Mouse (Mus musculus): ENCODE results near the gene Gm960.

Gene Gm960

GRCm38 (mm10) chr19:4712156-4712780 lies 13.8 kb upstream of the Gm960 start:
- no peak for DNase-seq (ENCODE audit: low read depth, low spot score)

GRCm38 (mm10) chr19:4711601-4712155 lies 13.2 kb upstream of the Gm960 start:
- no peak for DNase-seq (ENCODE audit: low read depth, low spot score)

GRCm38 (mm10) chr19:4711098-4711600 lies 12.7 kb upstream of the Gm960 start, which contains the start of gene Sptbn2:
Sptbn2 (plus strand) TSS chr19:4711167.
- no peak for DNase-seq (ENCODE audit: low read depth, low spot score)

DNA sequence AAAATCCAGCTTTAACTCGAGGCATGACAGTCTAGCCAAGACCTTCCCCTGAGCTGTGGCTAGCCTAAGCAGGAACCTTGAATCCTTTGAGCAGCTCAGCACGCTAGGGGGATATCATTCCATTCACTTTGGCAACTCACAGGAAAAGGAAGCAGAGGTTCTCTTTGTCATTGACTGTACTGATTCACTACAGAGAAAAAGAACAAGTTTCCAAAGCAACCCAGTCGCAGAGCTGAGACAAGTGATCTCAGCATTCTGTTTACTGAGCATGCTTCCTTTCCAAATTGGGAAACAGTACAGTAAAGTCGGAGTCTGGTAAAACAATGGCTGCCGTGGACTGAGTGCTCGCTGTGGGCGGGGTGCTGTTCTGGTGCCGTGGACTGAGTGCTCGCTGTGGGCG lies 10.3 kb upstream of the Gm960 start:
- DNase-seq (ENCODE audit: low read depth, low spot score), result no peak

DNA sequence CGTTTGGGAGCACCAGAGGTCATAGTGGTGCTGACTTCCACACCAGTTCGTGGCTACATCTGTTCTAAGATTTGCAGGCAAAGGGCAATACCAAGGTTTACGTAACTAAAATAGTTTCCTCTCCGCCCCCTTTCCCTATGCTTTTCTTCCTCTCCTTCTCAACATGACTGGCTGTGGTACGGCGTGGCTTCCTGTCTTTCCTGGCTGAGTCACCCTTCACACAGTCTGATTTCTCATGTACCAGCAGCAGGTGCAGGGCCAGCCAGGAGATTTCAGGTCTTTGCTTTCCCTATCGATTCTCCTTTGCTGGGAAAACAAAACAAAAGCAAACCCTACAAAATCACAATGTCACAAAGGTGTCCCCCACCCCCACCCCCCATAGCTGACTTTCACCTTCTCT lies 2.8 kb upstream of the Gm960 start:
- DNase-seq (ENCODE audit: low read depth, low spot score), result no peak

DNA sequence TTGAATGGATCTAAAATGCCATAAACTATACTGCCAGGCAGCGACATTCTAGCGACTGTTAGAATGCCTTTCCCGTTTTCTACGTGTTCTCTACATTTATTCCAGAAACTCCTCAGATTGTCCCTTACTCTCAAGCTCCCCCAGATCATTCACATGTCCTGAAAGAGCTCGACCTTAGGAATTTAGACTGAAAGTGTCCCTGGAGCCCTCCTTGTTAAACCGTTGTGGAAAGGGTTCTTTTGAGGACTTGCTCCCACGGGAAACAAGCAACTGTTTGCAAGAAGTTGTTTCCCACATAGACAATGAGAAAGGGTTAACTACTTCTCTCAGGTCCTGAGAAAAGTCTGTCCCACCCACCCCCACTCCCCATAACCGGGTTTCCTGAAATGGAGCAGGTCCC lies 2.2 kb upstream of the Gm960 start:
- no peak for DNase-seq (ENCODE audit: low read depth, low spot score)

DNA sequence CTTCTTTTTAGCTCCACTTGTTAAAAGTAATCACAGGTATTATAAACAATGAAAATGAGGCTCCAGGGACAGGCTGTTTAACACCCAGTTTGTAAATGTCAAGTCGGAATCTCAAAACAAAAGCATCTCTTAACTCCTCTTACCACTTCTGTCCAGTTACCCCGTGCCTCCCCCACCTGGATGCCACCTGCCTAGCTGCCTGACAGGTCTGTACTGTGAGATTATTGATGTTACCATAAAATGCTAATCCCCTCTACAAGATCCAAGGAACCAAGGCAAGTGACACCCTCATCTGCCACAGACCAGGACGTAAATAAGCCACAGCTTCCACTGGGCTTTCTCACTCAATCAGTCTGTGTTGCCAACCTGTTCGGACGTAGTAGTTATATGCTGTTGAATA lies 1.4 kb upstream of the Gm960 start:
- DNase-seq (ENCODE audit: low read depth, low spot score), result no peak

DNA sequence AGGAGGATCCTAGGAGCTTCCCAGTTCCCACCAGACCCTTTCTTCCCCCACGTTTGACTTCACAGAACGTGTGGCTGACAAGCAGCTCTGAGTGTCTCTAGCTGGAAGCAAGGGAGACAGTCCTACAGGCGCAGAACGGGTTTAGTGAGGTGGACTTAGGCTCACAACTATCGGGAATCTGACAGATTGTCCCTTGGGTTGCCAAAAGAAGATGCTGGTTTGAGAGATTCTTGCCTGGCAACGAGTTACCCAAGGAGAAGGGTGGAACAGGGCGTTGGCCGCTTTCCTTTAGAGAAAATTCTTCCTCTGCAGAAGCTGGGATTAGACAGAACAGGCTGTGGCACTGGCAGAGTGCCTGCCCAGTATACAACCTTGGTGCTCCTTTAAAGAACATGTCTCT lies 388 bp upstream of the Gm960 start:
- no peak for DNase-seq (ENCODE audit: low read depth, low spot score)

GRCm38 (mm10) chr19:4697721-4698120 lies 747 bp downstream of the Gm960 start:
- no peak for DNase-seq (ENCODE audit: low read depth, low spot score)

DNA sequence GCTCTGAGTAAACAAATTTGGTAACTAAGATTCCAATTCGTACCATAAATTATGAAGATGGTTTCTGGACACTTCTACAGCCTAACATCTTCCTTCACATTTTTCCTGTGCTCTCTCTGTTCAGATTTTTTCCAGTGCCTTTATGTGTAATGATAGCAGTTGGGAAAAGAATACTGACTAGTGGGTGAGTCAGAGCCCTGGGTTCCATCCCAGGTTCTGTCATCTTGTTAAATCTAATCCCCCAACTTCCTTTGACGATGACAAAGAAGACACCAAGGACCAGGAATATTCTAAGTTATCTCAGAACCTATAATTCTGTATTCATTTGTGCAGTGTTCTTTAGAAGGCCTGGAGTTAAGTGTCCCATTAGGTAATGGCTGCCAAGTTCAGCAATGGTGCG lies 1.3 kb downstream of the Gm960 start:
- no peak for DNase-seq (ENCODE audit: low read depth, low spot score)

DNA sequence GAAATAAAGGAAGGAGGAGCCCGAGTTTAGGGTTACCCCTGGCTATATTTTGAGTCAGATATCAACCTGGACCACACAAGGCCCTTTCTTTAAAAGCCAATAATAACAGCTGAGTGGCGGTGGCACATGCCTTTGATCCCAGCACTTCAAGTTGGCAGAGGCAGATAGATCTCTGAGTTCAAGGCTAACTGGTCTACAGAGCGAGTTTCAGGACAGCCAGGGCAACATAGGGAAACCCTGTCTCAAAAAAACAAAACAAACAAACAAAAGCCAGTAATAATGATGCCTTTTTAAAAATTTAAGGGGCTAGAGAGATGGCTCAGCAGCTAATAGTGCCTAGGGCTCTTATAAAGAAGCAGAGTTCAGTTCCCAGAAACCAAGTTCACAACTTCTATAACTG lies 4.1 kb downstream of the Gm960 start:
- DNase-seq (ENCODE audit: low read depth, low spot score), result no peak

DNA sequence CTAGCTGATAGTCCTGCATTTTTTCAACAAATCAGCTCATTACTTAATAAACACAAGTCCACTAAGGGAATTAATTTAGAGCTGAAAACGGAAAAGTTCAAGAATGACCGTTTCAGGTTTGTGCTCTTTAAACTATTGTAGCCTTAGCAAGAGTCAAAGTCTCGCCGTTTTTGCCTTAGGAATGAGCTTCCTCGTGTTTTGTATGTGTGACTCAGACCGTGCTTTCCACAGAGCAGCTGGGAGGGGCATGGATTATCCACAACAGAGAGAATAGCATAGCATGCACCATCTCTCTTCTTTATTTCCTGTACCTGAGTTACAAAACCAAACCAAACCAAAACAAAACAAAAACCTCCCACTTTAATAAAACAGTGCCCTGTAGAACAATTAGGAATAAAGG lies 26.1 kb downstream of the Gm960 start:
- no peak for DNase-seq (ENCODE audit: low read depth, low spot score)

DNA sequence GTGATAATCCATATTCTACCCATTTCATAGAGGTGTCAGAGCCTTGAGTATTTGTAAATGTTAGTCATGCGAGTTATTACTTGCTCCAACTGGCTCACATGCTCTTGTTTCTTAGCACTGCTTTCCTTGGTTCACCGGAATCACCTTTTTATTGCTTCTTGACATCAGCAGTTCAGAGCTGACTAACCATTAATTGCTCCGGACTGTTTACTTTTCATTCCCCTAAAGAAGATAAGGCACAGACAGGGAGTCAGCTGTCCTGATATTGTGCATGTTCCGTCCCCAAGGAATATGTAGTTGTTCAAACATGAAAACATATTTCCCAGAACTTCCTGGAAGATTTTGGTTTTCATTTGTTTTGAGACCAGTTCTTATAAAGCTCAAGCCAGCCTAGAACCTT lies 27.7 kb downstream of the Gm960 start:
- no peak for DNase-seq (ENCODE audit: low read depth, low spot score)

DNA sequence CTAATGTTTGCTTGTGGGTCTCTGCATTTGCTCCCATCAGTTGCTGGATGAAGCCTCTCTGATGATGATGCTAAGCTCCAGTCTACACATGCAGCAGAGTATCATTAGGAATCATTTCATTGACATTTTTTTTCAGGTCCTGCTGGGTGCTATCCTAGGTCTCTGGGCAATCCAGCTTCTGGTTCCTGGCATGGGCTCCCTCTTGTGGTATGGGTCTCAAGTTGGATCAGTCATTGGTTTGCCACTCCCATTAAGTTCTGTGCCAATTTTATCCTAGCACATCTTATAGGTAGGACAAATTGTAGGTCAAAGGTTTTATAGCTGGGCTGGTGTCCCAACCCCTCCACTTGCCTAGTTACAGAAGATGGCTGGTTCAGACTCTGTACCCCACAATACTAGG lies 31.7 kb downstream of the Gm960 start:
- DNase-seq (ENCODE audit: low read depth, low spot score), result no peak

- no peak for DNase-seq (ENCODE audit: low read depth, low spot score)
Observed at GRCm38 (mm10) chr19:4658156-4658555, 40.3 kb downstream of the Gm960 start.

- no peak for DNase-seq (ENCODE audit: low read depth, low spot score)
Observed at GRCm38 (mm10) chr19:4646917-4647492, 51.5 kb downstream of the Gm960 start.

DNA sequence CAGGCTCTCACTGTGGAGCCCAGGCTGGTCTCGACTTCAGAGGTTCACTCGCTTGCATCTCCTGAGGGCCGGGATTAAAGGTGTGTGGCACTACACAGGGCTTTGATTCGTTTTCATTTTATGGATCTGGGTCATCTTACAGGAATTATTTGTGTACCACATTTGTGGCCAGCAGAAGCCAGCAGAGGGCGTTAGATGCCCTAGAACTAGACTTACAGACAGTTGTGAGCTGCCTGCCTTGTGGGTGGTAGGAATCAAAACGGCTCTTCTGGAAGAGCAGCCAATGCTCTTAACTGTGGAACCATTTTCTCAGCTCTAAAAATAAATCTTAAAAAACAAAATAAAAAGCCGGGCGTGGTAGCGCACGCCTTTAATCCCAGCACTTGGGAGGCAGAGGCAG lies 54.2 kb downstream of the Gm960 start:
- no peak for DNase-seq (ENCODE audit: low read depth, low spot score)

DNA sequence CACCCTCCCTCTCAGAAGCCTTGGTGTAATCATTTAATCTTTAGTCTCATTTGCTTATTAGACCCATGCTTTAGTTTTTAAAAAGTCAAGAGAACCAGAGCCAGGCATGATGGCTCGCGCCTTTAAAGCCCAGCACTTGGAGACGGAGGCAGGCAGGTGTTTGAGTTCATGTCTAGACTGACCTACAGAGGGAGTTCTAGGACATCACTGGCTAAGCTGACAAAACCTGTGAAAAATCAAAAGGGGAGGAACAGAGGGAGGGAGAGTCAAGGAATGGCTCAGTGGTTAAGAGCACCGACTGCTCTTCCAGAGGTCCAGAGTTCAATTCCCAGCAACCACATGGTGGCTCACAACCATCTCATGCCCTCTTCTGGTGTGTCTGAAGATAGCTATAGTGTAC lies 62.5 kb downstream of the Gm960 start:
- no peak for DNase-seq (ENCODE audit: low read depth, low spot score)

DNA sequence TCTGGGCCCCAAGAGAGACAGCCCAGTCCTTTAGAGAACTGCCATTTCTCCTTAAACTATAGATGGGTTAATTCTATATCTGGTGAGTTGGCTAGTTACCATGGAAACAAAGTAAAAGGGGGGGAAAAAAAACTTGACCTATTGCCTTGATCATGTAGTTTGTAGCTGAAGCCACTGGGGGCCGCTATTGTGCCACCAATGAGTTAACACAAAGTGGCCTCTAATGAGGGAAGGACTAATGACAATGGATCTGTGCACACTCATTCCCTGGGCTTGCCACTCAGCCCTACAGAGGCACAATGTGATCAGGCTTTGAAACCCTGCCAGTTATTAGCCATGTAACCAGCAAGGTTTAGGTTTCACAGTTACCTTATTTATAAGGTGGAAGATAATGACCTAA lies 69.6 kb downstream of the Gm960 start:
- DNase-seq (ENCODE audit: low read depth, low spot score), result no peak

DNA sequence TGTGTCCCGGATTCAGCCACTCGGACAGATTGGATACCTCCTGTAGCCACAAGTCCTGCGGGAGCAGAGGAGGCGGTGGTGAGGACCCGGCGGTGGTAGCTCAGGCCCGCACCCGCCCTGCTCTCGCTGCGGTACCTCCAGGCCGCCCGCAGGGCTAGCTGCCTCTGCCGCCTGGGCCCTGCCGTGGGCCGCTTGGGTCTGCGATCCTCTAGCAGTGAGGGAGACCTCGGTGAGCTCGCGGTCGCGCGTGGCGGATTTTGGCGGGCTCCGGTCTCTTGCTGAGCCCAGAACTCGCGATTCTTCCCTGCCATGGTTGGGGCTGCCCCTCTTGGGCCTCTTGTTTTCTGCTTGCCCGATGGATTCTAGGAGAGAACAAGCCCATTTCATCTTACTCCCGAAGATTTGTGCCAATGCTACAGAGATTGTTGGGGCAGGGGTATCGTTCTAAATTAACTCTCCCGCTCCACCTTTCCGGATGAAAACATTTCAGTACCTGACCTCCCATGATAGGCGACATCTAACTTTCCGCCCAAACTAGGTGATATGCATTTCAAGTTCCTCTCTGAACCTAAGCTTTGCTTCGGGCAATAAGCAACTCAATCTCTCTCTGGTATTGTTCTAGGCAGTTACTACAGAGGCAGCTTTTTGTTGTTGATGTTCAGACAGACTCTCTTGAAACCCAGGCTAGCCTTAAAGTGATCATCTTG lies 72.5 kb downstream of the Gm960 start:
- DNase-seq (ENCODE audit: low read depth, low spot score), result no peak

DNA sequence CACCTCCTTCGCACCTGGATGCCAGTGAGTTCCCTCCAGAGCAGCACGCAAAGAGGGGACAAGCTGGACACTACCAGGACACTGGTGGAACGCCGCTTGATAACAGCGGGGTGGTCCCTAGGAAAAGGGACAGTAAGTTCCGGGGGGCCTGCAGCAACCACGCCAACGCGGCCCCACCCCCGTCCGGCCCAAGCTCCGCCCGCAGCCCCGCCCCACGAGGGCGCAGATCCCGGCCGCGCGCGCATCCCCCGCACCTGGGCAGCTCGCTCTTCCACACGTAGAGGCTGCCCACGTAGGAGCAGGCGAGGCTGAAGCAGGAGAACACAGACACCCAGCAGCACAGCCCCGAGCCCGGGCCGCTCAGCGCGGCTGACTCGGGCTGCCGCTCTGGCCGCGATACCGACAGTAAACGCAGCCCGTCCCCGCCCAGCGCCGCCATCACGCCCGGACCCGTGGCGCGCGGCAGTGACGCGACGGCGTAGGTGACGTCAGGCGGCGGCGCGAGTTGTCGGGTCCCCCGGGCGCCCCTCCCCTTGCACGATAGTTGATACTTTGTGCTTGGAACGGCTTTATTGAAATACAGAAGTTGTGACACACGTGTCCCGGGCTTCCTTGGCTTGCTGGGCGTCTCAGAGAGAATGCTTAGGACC lies 73.2 kb downstream of the Gm960 start, which contains the start of gene Rce1:
Gene Rce1 (minus strand): TSS at position 463 of the 650 bp plus-strand sequence.
- DNase-seq (ENCODE audit: low read depth, low spot score), result peak; percentile 62
